Mouse (Mus musculus): ENCODE measurements around the gene Commd6. TPM values are rescaled to one million over a fixed set of nuclear protein-coding genes. Genes with fewer than 3 reads are reported as not detected.

Gene Commd6
- polyA plus RNA-seq, 1 experiment from 2014 or later = 103 TPM

DNA sequence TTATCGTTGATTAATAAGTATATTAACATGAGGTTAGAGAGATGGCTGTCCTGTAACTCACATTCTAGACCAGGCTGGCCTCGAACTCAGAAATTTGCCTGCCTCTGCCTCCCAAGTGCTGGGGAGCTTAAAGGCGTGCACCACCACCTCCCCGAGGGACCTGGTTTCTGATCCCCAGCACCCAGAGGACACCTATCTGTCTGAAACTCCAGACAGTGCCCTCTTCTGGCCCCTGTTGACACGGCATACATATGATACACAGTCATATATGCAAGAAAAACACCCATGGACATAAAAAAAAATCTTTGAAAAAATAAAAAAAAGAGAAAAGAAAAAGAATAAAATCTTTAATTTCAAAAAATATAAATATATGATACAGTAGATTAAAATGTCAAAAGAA, 22.8 kb downstream of the Commd6 start:
- Histone ChIP-seq H3K4me1 (ENCODE audit: control insufficient read depth, insufficient read depth, low read length) (no peaks in the 10 kb centered on the region), H3K36me3 (ENCODE audit: control insufficient read depth, insufficient read depth, low read length) (no peaks in the 10 kb centered on the region), H3K9me3 (replicated peaks; ENCODE audit: control insufficient read depth, low read length) (no peaks in the 10 kb centered on the region), H3K4me3 (replicated peaks; ENCODE audit: low read length) (no peak overlapping the region), H3K27ac (ENCODE audit: low read length) (no peak overlapping the region), H3K4me2 (ENCODE audit: low read depth, low read length) (no peak overlapping the region), H3K9ac (ENCODE audit: low read length) (no peak overlapping the region), H3K27me3 (ENCODE audit: control insufficient read depth, insufficient read depth, low read length) (no peaks in the 10 kb centered on the region)
- ATAC-seq (ENCODE audit: insufficient read depth, low FRiP score) = no peak
- WGBS = 91% methylated on average over 5 of the region's 5 CpGs

DNA sequence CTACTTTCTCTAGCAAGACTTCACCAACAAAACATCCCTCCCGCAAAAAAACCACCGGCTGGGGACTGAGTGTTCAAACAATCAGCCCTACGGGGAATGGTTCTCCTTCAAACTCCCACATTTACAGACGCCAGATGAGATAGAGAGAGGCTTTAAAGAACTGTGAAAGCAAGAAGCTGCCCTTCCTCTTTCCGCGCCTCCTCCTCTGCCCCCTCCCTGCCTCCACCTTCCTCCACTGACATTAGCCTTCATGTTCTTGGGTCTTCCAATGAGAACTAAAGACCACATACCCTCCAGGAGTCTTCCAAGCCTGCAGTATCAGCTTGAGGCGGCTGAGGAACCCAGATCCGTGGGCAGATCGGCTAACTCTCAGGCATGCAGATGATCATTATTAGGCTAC, 24.3 kb downstream of the Commd6 start:
- 65% methylated on average over 9 of the region's 9 CpGs for WGBS
- Histone ChIP-seq H3K4me3 (replicated peaks; ENCODE audit: low read length) (no peak overlapping the region), H3K9ac (ENCODE audit: low read length) (no peak overlapping the region)

DNA sequence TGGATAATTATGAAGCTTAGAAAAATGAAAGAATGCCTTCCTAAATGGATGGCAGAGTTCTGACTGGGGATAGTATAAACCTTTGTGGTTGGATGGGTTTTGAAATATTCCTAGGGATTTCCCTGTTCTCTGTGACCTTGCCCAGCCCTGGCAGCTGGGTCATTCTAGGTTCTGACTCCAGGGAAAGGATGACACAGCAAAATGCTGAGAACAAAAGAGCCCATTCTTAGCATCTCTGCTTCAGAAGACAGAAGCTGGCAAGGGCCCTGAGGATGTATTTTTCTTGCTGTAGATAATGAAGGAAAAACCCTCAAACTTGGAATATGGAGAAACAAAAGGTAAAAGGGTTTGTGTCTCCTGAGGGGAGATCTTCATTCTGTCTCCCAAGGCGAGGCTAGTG, 27.3 kb downstream of the Commd6 start:
- no peaks in the 10 kb centered on the region for H3K4me1 ChIP-seq (ENCODE audit: control insufficient read depth, insufficient read depth, low read length)
- H3K4me2 ChIP-seq (ENCODE audit: low read depth, low read length) = no peak overlapping the region
- no peak overlapping the region for H3K9ac ChIP-seq (ENCODE audit: low read length)
- no peaks in the 10 kb centered on the region for H3K9me3 ChIP-seq (replicated peaks; ENCODE audit: control insufficient read depth, low read length)
- H3K27me3 ChIP-seq (ENCODE audit: control insufficient read depth, insufficient read depth, low read length) = no peaks in the 10 kb centered on the region
- WGBS = 63% methylated on average over 1 of the region's 1 CpGs
- no peaks in the 10 kb centered on the region for H3K36me3 ChIP-seq (ENCODE audit: control insufficient read depth, insufficient read depth, low read length)
- no peak overlapping the region for H3K27ac ChIP-seq (ENCODE audit: low read length)
- H3K4me3 ChIP-seq (replicated peaks; ENCODE audit: low read length) = no peak overlapping the region
- no peak for ATAC-seq (ENCODE audit: insufficient read depth, low FRiP score)

More for the DNA sequence above, 24.3 kb downstream of the Commd6 start:
- Histone ChIP-seq H3K9me3 (replicated peaks; ENCODE audit: control insufficient read depth, low read length) (no peaks in the 10 kb centered on the region), H3K27me3 (ENCODE audit: control insufficient read depth, insufficient read depth, low read length) (no peaks in the 10 kb centered on the region), H3K4me1 (ENCODE audit: control insufficient read depth, insufficient read depth, low read length) (no peaks in the 10 kb centered on the region), H3K27ac (ENCODE audit: low read length) (no peak overlapping the region), H3K4me2 (ENCODE audit: low read depth, low read length) (no peak overlapping the region), H3K36me3 (ENCODE audit: control insufficient read depth, insufficient read depth, low read length) (no peaks in the 10 kb centered on the region)
- no peak for ATAC-seq (ENCODE audit: insufficient read depth, low FRiP score)

DNA sequence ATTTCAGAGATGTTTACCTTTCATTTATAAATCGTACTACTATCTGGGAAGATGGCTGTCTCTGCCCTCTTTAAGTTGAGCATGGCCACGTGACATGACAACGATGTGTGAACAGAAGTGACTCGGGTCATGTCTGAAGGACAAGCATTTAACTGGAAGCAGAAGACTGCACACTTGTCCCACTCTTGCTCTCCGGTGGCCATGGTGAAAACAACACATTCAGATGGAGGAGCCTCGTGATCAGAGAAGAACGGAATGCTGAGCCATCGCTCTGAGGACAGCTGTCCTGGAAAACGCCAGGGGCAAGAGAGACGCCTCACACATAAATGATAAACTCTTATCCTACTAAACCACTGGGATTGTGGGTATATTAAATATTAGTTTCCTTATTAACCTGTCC, 29.8 kb downstream of the Commd6 start:
- Histone ChIP-seq H3K9ac (ENCODE audit: low read length) (no peak overlapping the region), H3K9me3 (replicated peaks; ENCODE audit: control insufficient read depth, low read length) (no peaks in the 10 kb centered on the region), H3K27me3 (ENCODE audit: control insufficient read depth, insufficient read depth, low read length) (no peaks in the 10 kb centered on the region), H3K36me3 (ENCODE audit: control insufficient read depth, insufficient read depth, low read length) (no peaks in the 10 kb centered on the region), H3K4me2 (ENCODE audit: low read depth, low read length) (no peak overlapping the region), H3K27ac (ENCODE audit: low read length) (no peak overlapping the region), H3K4me1 (ENCODE audit: control insufficient read depth, insufficient read depth, low read length) (0 out of 2 replicates have a peak, but pooled peaks cover 6% of the 10 kb centered on the region), H3K4me3 (replicated peaks; ENCODE audit: low read length) (no peak overlapping the region)
- no peak for ATAC-seq (ENCODE audit: insufficient read depth, low FRiP score)
- WGBS = 74% methylated on average over 10 of the region's 10 CpGs

DNA sequence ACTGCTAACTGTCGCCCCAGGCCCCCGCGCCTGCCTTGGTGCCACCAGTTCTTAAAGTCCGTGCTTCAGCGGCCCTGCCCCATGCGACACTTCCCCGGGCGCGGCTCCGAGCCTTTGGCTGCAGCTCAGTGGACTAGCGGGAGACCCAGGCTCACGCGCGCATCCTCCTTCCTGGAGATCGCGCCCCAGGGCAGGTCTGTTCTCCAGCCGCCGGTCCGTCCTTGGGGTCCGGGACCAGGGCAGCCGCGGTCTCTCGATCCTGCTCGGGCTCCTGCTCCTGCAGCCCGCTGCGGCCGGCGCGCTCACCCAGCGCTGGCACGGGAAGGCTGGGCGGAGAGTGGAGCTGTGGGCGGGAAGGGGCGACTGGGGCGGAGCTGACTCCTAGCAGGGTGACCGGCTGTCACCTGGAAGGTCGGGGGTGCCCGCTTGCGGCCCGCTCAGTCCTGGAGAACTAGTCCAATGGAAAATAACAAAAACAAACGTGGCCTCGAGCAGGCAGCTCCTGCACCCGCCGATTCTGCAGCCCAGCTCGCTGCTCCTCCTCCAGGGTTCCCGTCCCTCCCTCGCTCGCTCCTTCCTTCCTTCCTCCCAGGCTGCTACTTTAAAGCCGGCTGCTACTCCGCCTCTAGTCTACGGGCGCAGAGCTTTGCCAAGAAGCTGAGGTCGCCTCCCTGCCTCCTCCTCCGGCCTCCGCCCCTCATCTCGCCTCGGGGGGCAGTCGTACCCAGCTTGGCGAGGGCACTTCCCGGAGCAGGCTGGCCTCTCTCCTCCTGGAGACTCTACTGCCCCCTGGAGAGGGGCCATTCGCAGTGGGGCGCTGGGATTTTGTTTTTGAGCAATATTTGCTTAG, 31.7 kb downstream of the Commd6 start, which contains the start of gene Tbc1d4:
TSS of gene Tbc1d4 (minus strand) at position 673 of the 850 bp plus-strand sequence.
- Histone ChIP-seq H3K4me2 (ENCODE audit: low read depth, low read length) (peak within 1 kb of the TSS; percentile 99), H3K36me3 (ENCODE audit: control insufficient read depth, insufficient read depth, low read length) (no peaks in the 10 kb centered on the region), H3K4me1 (ENCODE audit: control insufficient read depth, insufficient read depth, low read length) (0 out of 2 replicates have a peak, but pooled peaks cover 6% of the 10 kb centered on the region), H3K27ac (ENCODE audit: low read length) (peak within 1 kb of the TSS; percentile 59), H3K4me3 (replicated peaks; ENCODE audit: low read length) (peak within 1 kb of the TSS; percentile 95), H3K27me3 (ENCODE audit: control insufficient read depth, insufficient read depth, low read length) (no peaks in the 10 kb centered on the region), H3K9me3 (replicated peaks; ENCODE audit: control insufficient read depth, low read length) (no peaks in the 10 kb centered on the region), H3K9ac (ENCODE audit: low read length) (peak within 1 kb of the TSS; percentile 90)
- under 1% methylated on average over 62 of the region's 62 CpGs for WGBS
- ATAC-seq (ENCODE audit: insufficient read depth, low FRiP score) = peak; percentile 92

DNA sequence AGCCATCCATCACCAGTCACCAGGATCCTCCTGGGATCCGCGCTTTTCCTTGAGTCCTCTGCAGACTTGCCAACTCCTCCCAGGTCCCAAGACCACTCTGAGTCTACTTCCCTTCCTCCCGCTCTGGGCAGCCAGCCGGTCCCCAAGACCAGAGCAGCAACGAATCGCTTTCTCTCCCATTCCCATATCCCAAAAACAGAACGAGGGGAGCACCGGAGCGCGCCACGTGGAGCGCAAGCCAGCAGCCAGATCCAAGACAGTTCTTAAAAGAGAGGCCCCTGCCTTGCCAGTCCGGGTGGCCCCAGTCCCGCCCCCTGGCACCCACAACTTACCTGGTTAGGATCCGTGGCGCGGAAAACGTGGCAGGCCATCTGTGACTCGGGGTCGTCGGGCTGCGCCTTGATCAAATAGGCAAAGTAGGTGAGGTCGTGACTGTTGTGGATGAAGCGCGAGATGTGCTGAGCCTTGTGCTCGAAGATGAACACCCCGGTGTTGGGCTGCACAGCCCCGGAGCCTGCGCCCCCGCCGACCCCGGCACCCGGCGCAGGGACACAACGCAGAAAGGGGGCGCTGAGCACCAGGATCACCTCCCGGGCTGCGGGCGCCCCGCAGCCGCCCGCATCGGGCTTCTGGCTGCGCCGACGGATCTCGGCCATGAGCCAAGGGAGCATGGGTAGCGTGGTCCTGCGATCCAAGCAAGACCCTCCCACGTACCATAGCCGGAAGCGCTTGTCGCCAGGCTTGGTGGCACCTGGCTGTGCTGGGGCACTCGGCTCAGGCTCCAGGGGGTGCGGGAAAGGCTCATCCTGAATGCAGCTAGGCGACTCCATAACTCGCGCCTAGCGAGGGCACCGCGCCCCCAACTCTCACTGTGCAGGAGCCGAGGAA, 32.6 kb downstream of the Commd6 start:
- WGBS = under 1% methylated on average over 62 of the region's 62 CpGs
- no peaks in the 10 kb centered on the region for H3K36me3 ChIP-seq (ENCODE audit: control insufficient read depth, insufficient read depth, low read length)
- ATAC-seq (ENCODE audit: insufficient read depth, low FRiP score) = peak; percentile 26
- no peaks in the 10 kb centered on the region for H3K27me3 ChIP-seq (ENCODE audit: control insufficient read depth, insufficient read depth, low read length)
- no peak overlapping the region; the same call in 1 of the 2 replicates for H3K27ac ChIP-seq (ENCODE audit: low read length)
- peak overlapping the region; percentile 95 for H3K4me3 ChIP-seq (replicated peaks; ENCODE audit: low read length)
- peak overlapping the region; percentile 90 for H3K9ac ChIP-seq (ENCODE audit: low read length)
- peak overlapping the region; percentile 99 for H3K4me2 ChIP-seq (ENCODE audit: low read depth, low read length)
- H3K4me1 ChIP-seq (ENCODE audit: control insufficient read depth, insufficient read depth, low read length) = 0 out of 2 replicates have a peak, but pooled peaks cover 6% of the 10 kb centered on the region
- H3K9me3 ChIP-seq (replicated peaks; ENCODE audit: control insufficient read depth, low read length) = no peaks in the 10 kb centered on the region

DNA sequence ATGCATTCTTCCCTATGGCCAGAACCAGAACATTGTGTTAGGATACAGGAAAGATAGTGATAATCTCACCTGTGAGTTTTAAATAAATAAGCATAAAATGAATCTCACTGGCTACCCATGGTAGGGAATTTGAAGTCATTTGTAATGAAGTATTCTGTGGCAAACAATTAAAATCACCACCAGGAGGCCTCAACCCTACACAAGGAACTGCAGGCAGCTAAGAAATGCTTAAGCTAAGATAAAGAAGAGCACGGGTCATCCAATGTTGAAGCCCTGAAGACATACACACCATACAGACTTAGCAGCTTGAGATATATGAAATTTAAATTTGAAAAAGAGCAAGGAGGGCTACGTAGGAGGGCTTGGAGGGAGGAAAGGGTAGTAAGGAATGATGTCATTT, 34.6 kb downstream of the Commd6 start:
- Histone ChIP-seq H3K4me1 (ENCODE audit: control insufficient read depth, insufficient read depth, low read length) (0 out of 2 replicates have a peak, but pooled peaks cover 6% of the 10 kb centered on the region), H3K4me2 (ENCODE audit: low read depth, low read length) (no peak overlapping the region), H3K9ac (ENCODE audit: low read length) (no peak overlapping the region), H3K9me3 (replicated peaks; ENCODE audit: control insufficient read depth, low read length) (no peaks in the 10 kb centered on the region), H3K27me3 (ENCODE audit: control insufficient read depth, insufficient read depth, low read length) (no peaks in the 10 kb centered on the region), H3K36me3 (ENCODE audit: control insufficient read depth, insufficient read depth, low read length) (no peaks in the 10 kb centered on the region), H3K4me3 (replicated peaks; ENCODE audit: low read length) (no peak overlapping the region), H3K27ac (ENCODE audit: low read length) (no peak overlapping the region)
- ATAC-seq (ENCODE audit: insufficient read depth, low FRiP score) = no peak
- 67% methylated on average over 2 of the region's 2 CpGs for WGBS

DNA sequence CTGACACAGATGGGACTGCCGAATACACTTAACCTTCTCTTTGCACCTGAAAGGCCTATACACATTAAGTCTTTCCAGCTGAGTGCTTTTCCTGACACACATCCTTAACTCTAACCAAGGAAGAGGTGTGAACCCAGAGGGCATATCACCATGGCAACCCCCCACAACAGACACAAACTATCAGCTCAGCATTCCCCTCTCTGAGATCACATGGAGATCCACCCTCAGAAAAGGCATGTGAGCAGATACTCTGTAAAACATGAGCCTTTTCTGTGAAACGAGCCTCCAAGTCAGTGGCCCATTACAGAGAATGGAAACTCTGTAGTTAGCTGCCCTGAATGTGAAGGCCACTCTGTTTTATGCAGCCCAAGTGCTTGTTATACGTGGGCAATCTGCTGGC, 37.6 kb downstream of the Commd6 start:
- Histone ChIP-seq H3K9me3 (replicated peaks; ENCODE audit: control insufficient read depth, low read length) (no peaks in the 10 kb centered on the region), H3K9ac (ENCODE audit: low read length) (no peak overlapping the region), H3K4me1 (ENCODE audit: control insufficient read depth, insufficient read depth, low read length) (0 out of 2 replicates have a peak, but pooled peaks cover 6% of the 10 kb centered on the region), H3K36me3 (ENCODE audit: control insufficient read depth, insufficient read depth, low read length) (no peaks in the 10 kb centered on the region), H3K27me3 (ENCODE audit: control insufficient read depth, insufficient read depth, low read length) (no peaks in the 10 kb centered on the region), H3K4me2 (ENCODE audit: low read depth, low read length) (no peak overlapping the region), H3K4me3 (replicated peaks; ENCODE audit: low read length) (no peak overlapping the region), H3K27ac (ENCODE audit: low read length) (no peak overlapping the region)
- WGBS = 65% methylated on average over 3 of the region's 3 CpGs
- ATAC-seq (ENCODE audit: insufficient read depth, low FRiP score) = no peak

Measured in stomach, embryonic 16.5 days (tissue).